Mouse (Mus musculus) liver, embryonic 14.5 days (tissue): Measurements from ENCODE around the gene Atat1. TPM values are rescaled to one million over a fixed set of nuclear protein-coding genes. Genes with fewer than 3 reads are reported as not detected.

ENCODE experiments used
- ATAC-seq: fragments of 200-750 bp; cut with Nextera tagmentation; 2 replicates; pipeline ENCODE4 v1.8.0; 2017; ENCODE audit warnings: moderate number of reproducible peaks, mild to moderate bottlenecking, moderate library complexity; ENCODE audit not compliant: insufficient read depth
- DNase-seq, 3 experiments: peaks; one replicate each; pipeline ENCODE4 v3.0.0-alpha.2; 2012 to 2013; ENCODE audit warnings: low read depth in 3 of 3, low spot score in 3 of 3
- H3K27ac ChIP-seq: fragments of 300-500 bp; sonication (generic); 2 replicates; pipeline ENCODE4 v1.5.1; 2014; ENCODE audit warnings: moderate library complexity, mild to moderate bottlenecking, control low read depth, inconsistent platforms
- H3K27me3 ChIP-seq: fragments of 300-500 bp; sonication (generic); 2 replicates; pipeline ENCODE4 v1.6.1; 2014; ENCODE audit warnings: mild to moderate bottlenecking, low read length, moderate library complexity; ENCODE audit not compliant: control insufficient read depth, insufficient read depth
- H3K36me3 ChIP-seq: fragments of 300-500 bp; sonication (generic); replicated peaks from 2 replicates; pipeline ENCODE4 v1.6.1; 2014; ENCODE audit warnings: low read depth; ENCODE audit not compliant: control insufficient read depth, insufficient read depth
- H3K4me1 ChIP-seq, 2 experiments: fragments of 200-500 bp in 1 of 2; fragments of 300-500 bp in 1 of 2; sonication (generic) in 1 of 2; replicated peaks; 2 replicates each; pipeline ENCODE4 v1.6.1; 2012 to 2014; ENCODE audit warnings: antibody characterized with exemption in 1 of 2, inconsistent platforms in 1 of 2, low read length in 1 of 2; ENCODE audit not compliant: control insufficient read depth in 2 of 2, insufficient read depth in 2 of 2
- H3K4me2 ChIP-seq: fragments of 300-500 bp; sonication (generic); 2 replicates; pipeline ENCODE4 v1.6.1; 2014; ENCODE audit warnings: low read depth, mild to moderate bottlenecking, control low read depth, moderate library complexity
- H3K4me3 ChIP-seq, 2 experiments: fragments of 200-500 bp in 1 of 2; fragments of 300-500 bp in 1 of 2; sonication (generic) in 1 of 2; 2 replicates each; pipeline ENCODE4 v1.5.1; 2012 to 2014; ENCODE audit warnings: low read depth in 2 of 2, low read length in 2 of 2, mild to moderate bottlenecking in 2 of 2, control low read depth in 1 of 2, inconsistent platforms in 1 of 2, moderate library complexity in 1 of 2; ENCODE audit not compliant: insufficient read depth in 1 of 2
- H3K9ac ChIP-seq: fragments of 300-500 bp; sonication (generic); replicated peaks from 2 replicates; pipeline ENCODE4 v1.6.1; 2014; ENCODE audit warnings: mild to moderate bottlenecking, control low read depth, moderate library complexity
- H3K9me3 ChIP-seq: fragments of 300-500 bp; sonication (generic); 2 replicates; pipeline ENCODE4 v1.6.1; 2016; ENCODE audit warnings: low read length, mixed read lengths; ENCODE audit not compliant: control insufficient read depth
- CTCF ChIP-seq: IDR thresholded peaks from 2 replicates; pipeline ENCODE4 v1.5.1; 2016; ENCODE audit warnings: antibody characterized with exemption, low read depth, control low read depth
- EP300 ChIP-seq: IDR thresholded peaks from 2 replicates; pipeline ENCODE4 v1.6.1; 2016; ENCODE audit warnings: antibody characterized with exemption, low read depth
- WGBS: fragments of 180-500 bp; shearing (Covaris S2); extraction: QIAGEN DNeasy Blood & Tissue Kit; methylation state at CpG from one replicate; pipeline ENCODE4 v1.1.7; 2014; ENCODE audit not compliant: insufficient replicate concordance; 5-methylcytosine and 5-hydroxymethylcytosine counted together
- polyA plus RNA-seq, 2 experiments: library from polyadenylated mRNA; depleted of rRNA in 1 of 2; stranded (reverse) in 1 of 2; unstranded in 1 of 2; fragments of >200 nt; fragmentation: Nextera tagmentation in 1 of 2; extraction: Ambion mirVana in 1 of 2; gene quantifications; 2 replicates each; pipeline versions ENCODE4 v1.2.1 to v1.2.3; 2012 to 2014

The Atat1 gene
- polyA plus RNA-seq, 2 experiments: 3.3 to 8.5 TPM

- no peak overlapping the region for H3K27ac ChIP-seq
- DNase-seq (no peak), ATAC-seq (peak; percentile 7; the same call in 1 of the 2 replicates)
- H3K27me3 ChIP-seq: peaks cover 41% of the 10 kb centered on the region
- no peaks in the 10 kb centered on the region for H3K36me3 ChIP-seq
- peaks cover 3% of the 10 kb centered on the region for H3K9me3 ChIP-seq
- no peak overlapping the region for H3K9ac ChIP-seq
- H3K4me3 ChIP-seq: peak overlapping the region; percentile 33 to 50; a peak in 3 of 4 replicates
- H3K4me1 ChIP-seq: peaks cover 8 to 16% of the 10 kb centered on the region in 2 experiments
- 16% methylated on average over 9 of the region's 9 CpGs for WGBS
- TF ChIP-seq EP300 (no peak), CTCF (no peak)
- H3K4me2 ChIP-seq: peak overlapping the region; percentile 65
Observed at GRCm38 (mm10) chr17:35870151-35870883, 39.6 kb downstream of the Atat1 start.

GRCm38 (mm10) chr17:35869346-35870067, 40.4 kb downstream of the Atat1 start:
- Histone ChIP-seq H3K4me3 (peak overlapping the region; percentile 50 to 51), H3K27me3 (peaks cover 49% of the 10 kb centered on the region), H3K4me2 (peak overlapping the region; percentile 65), H3K9me3 (peaks cover 3% of the 10 kb centered on the region), H3K4me1 (peaks cover 13 to 20% of the 10 kb centered on the region in 2 experiments), H3K9ac (peak overlapping the region; percentile 34; the same call in 1 of the 2 replicates), H3K36me3 (no peaks in the 10 kb centered on the region), H3K27ac (peak overlapping the region; percentile 48)
- peak; percentile 31 for ATAC-seq
- 10% methylated on average over 7 of the region's 7 CpGs for WGBS
- TF ChIP-seq EP300 (no peak), CTCF (no peak)
- DNase-seq: no peak

GRCm38 (mm10) chr17:35868961-35869345, 40.9 kb downstream of the Atat1 start:
- Histone ChIP-seq H3K36me3 (no peaks in the 10 kb centered on the region), H3K9me3 (peaks cover 3% of the 10 kb centered on the region), H3K4me3 (peak overlapping the region; percentile 50 to 51), H3K4me1 (peaks cover 9 to 15% of the 10 kb centered on the region in 2 experiments), H3K9ac (peak overlapping the region; percentile 40), H3K4me2 (peak overlapping the region; percentile 65), H3K27ac (0 out of 2 replicates have a peak overlapping the region, but pooled peaks have one; percentile 27), H3K27me3 (peaks cover 55% of the 10 kb centered on the region)
- DNase-seq: no peak
- ATAC-seq: no peak
- TF ChIP-seq EP300 (no peak), CTCF (no peak)
- 3% methylated on average over 7 of the region's 7 CpGs for WGBS

- no peak for ATAC-seq
- WGBS: 9% methylated on average over 17 of the region's 17 CpGs
- no peak for DNase-seq
- Histone ChIP-seq H3K9me3 (peaks cover 3% of the 10 kb centered on the region), H3K36me3 (no peaks in the 10 kb centered on the region), H3K4me3 (peak overlapping the region; percentile 50 to 51), H3K4me1 (peaks cover 5 to 10% of the 10 kb centered on the region in 2 experiments), H3K27me3 (peaks cover 55% of the 10 kb centered on the region), H3K9ac (peak overlapping the region; percentile 40), H3K4me2 (peak overlapping the region; percentile 65), H3K27ac (no peak overlapping the region)
- TF ChIP-seq EP300 (no peak), CTCF (no peak)
Observed at GRCm38 (mm10) chr17:35868165-35868820, 41.6 kb downstream of the Atat1 start.
